Mouse (Mus musculus): ENCODE measurements around the gene Mxi1. TPM values are rescaled to one million over a fixed set of nuclear protein-coding genes. Genes with fewer than 3 reads are reported as not detected.

The Mxi1 gene
- 62.0 and 68.4 TPM in 2 replicates for polyA plus RNA-seq (2015; fragmentation: Nextera tagmentation; extraction: Ambion mirVana)

DNA sequence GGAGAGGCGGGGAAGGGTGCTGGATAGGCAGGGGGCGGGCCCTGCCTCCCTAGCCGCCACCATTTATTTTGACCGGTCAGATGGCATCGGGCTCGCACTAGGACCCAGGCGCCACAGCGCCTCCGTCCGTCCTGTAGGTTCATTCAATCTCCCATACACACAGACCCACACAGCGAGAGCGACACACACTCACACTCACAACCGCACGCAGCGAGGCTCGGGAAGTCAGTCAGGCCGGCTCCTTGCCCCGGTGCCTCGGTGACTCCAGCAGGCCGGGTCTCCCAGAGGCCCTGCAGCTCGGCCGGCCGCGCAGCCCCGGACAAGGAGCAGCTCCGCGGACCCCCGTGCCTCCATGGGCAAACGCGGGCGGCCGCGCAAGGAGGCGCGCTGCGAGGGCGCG, at the start of gene Mxi1:
Mxi1 (plus strand) TSS at position 171 of the 400 bp plus-strand sequence.
- Histone ChIP-seq H3K4me3 (peak within 1 kb of the TSS; percentile 93), H3K4me1 (peaks cover 21% of the 10 kb centered on the region), H3K36me3 (no peaks in the 10 kb centered on the region), H3K9ac (replicated peaks) (peak within 1 kb of the TSS; percentile 88), H3K9me3 (no peaks in the 10 kb centered on the region), H3K4me2 (replicated peaks) (peak within 1 kb of the TSS; percentile 78), H3K27ac (replicated peaks) (peak within 1 kb of the TSS; percentile 99), H3K27me3 (no peaks in the 10 kb centered on the region)
- ATAC-seq (replicated peaks), result peak; percentile 59
- WGBS, result under 1% methylated on average over 38 of the region's 38 CpGs

DNA sequence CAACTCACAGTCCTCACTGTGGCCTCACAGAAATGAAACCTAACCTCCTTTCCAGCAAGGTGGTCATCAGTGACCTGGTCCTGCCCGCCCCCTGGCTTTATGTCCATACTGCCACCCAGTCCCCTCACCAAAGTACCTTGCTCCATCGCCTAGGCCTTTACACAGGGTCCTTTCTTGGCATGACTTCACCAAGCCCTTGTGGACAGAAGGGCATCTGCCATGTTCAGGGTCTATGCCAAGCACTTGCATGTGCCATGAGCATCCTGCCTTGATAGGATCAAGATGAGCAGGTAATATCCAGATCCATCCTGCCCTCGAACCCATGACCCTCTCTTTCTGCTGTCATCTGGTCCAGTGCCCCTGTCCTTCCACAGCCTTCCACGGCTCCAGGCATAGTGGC, 49.5 kb upstream of the Mxi1 start:
- Histone ChIP-seq H3K9ac (replicated peaks) (no peak overlapping the region), H3K4me3 (no peak overlapping the region), H3K27ac (replicated peaks) (no peak overlapping the region), H3K9me3 (no peaks in the 10 kb centered on the region), H3K36me3 (no peaks in the 10 kb centered on the region), H3K4me1 (0 out of 2 replicates have a peak, but pooled peaks cover 15% of the 10 kb centered on the region), H3K27me3 (no peaks in the 10 kb centered on the region), H3K4me2 (replicated peaks) (no peak overlapping the region)
- ATAC-seq (replicated peaks), result no peak
- WGBS, result 93% methylated on average over 4 of the region's 4 CpGs

DNA sequence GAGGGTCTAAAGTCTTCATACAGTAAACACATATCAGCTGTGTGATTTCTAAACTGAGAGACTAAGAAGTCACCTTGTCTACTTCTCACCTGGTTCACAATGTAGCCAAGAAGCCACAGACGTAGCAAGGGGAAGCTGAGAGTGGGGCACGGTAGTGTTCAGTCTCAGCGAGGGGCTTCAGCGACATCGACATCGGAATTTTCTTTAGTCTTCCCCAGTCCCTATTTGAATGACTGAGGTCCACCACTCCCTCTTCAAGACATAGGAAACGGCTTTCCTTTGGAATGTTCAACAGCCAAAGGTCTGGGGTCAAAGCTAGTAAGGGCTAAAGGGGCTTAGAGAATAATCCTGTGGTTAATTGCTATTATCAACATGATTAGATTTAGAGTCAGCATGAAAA, 48.3 kb upstream of the Mxi1 start:
- Histone ChIP-seq H3K9ac (replicated peaks) (no peak overlapping the region), H3K4me3 (no peak overlapping the region), H3K27ac (replicated peaks) (no peak overlapping the region), H3K4me1 (0 out of 2 replicates have a peak, but pooled peaks cover 15% of the 10 kb centered on the region), H3K9me3 (no peaks in the 10 kb centered on the region), H3K36me3 (no peaks in the 10 kb centered on the region), H3K4me2 (replicated peaks) (no peak overlapping the region), H3K27me3 (no peaks in the 10 kb centered on the region)
- no peak for ATAC-seq (replicated peaks)
- WGBS, result 83% methylated on average over 7 of the region's 7 CpGs

DNA sequence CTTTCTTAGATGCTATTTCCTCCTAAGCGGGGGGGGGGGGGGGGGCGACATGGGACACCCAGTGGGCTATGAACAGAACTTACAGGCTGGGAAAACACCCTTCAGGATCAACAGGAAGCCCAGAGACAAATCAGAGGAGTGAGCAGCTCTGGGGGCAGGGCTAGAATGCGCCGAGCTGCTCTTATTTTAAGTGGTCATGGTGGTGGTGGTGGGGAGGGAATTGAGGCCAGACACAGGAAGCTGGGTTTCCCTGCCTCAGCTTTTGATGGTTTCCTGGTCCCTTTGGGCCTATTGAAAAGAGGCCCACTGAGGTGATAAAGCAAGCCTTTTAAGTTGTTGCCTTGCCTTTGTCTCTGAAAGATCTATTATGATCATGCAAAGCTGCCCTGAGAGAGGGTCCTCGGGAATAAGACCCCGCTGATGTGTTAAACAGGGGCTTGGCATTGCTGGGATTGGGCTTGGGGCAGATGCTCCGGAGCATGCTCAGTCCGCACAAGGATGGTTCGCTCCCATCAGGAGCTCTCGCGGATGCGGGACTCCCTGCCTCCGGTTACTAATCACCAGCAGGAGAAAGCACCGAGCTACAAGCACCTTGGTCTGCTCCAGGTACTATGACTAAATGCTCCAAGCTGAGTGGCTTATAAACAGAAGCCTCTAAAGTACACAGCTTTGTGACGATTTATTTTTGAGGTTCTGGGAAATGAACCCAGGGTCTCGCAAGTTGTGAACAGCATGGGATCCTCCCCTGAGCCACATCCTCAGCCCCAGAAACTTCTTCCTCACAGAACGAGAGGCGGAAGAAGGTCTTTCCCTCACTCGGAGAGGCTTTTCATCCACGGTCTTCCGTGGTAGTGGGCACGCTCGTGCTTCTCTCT, 46.2 kb upstream of the Mxi1 start:
- no peaks in the 10 kb centered on the region for H3K9me3 ChIP-seq
- no peak overlapping the region for H3K9ac ChIP-seq (replicated peaks)
- H3K27ac ChIP-seq (replicated peaks), result no peak overlapping the region
- no peak for ATAC-seq (replicated peaks)
- 0 out of 2 replicates have a peak, but pooled peaks cover 15% of the 10 kb centered on the region for H3K4me1 ChIP-seq
- 0 out of 2 replicates have a peak overlapping the region, but pooled peaks have one; percentile 8 for H3K4me2 ChIP-seq (replicated peaks)
- WGBS, result 39% methylated on average over 23 of the region's 23 CpGs
- H3K27me3 ChIP-seq, result no peaks in the 10 kb centered on the region
- no peak overlapping the region for H3K4me3 ChIP-seq
- no peaks in the 10 kb centered on the region for H3K36me3 ChIP-seq

DNA sequence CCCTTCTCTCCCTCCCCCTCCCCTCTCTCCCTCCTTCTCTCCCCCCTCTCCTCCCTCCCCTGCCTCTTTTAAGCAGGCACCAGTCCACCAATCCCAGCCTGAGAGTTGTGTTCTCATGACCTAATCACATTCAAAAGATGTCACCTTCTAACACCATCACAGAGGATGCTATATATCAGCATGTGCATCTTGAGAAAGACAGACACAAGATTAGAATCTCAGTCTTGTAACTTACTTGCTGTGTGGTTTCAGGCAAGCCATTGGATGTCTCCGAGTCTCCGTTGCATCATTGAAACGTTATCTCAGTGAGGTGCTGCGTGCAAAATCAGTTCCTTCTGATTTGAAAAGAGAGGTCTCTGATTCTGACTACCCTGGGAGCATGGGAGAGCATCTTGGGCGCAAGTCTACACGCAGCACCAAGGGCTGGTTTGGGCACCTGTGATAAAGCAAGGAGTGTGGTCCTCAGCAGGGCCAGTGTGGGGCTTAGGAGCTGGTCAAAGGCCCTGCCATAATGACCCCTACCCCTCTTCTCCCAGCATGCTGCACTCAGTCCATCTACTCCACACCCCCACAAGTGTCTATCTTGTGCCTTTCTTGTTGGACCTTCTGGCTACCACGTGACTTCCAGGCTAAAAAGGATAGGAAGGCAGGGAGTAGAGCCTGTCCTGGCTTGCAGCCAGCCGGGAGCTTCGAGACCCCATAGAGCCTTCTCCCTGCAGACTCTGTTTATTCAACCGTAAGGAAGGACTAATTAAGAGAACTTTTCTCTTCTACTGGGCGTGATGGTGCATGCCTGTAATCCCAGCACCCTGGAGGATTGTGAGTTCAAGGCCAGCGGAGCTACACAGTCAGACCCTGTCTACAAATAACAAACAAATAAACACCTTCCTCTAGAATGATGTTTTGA, 45.2 kb upstream of the Mxi1 start:
- 46% methylated on average over 12 of the region's 12 CpGs for whole genome bisulfite sequencing
- H3K36me3 ChIP-seq, result no peaks in the 10 kb centered on the region
- ATAC-seq (replicated peaks), result no peak; the same call in 1 of the 2 replicates

DNA sequence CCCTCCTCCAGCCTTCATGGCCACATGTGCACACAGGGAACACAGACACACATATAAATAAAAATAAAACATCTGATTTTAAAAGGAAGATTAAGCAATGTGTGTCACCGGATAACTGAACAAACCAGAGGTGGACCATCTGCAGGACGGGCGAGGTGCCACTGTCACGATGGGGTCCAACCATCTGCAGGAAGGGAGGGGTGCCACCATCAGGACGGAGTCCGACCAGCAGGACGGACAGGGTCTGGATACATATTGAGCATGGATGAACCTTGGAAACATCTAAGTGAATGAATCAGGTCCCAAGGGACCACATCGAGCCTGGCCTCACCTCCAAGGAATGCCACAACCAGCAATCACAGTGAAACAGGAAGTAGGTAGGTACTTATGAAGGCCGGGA, 43.0 kb upstream of the Mxi1 start:
- Histone ChIP-seq H3K9me3 (no peaks in the 10 kb centered on the region), H3K27ac (replicated peaks) (no peak overlapping the region), H3K27me3 (no peaks in the 10 kb centered on the region), H3K4me3 (no peak overlapping the region), H3K9ac (replicated peaks) (no peak overlapping the region), H3K4me2 (replicated peaks) (no peak overlapping the region), H3K36me3 (no peaks in the 10 kb centered on the region), H3K4me1 (0 out of 2 replicates have a peak, but pooled peaks cover 9% of the 10 kb centered on the region)
- ATAC-seq (replicated peaks), result no peak
- 90% methylated on average over 9 of the region's 9 CpGs for WGBS

More for the DNA sequence above, 45.2 kb upstream of the Mxi1 start:
- H3K27me3 ChIP-seq, result no peaks in the 10 kb centered on the region
- no peak overlapping the region for H3K27ac ChIP-seq (replicated peaks)
- no peak overlapping the region for H3K9ac ChIP-seq (replicated peaks)
- 0 out of 2 replicates have a peak, but pooled peaks cover 9% of the 10 kb centered on the region for H3K4me1 ChIP-seq
- H3K9me3 ChIP-seq, result no peaks in the 10 kb centered on the region
- no peak overlapping the region for H3K4me2 ChIP-seq (replicated peaks)
- H3K4me3 ChIP-seq, result no peak overlapping the region

DNA sequence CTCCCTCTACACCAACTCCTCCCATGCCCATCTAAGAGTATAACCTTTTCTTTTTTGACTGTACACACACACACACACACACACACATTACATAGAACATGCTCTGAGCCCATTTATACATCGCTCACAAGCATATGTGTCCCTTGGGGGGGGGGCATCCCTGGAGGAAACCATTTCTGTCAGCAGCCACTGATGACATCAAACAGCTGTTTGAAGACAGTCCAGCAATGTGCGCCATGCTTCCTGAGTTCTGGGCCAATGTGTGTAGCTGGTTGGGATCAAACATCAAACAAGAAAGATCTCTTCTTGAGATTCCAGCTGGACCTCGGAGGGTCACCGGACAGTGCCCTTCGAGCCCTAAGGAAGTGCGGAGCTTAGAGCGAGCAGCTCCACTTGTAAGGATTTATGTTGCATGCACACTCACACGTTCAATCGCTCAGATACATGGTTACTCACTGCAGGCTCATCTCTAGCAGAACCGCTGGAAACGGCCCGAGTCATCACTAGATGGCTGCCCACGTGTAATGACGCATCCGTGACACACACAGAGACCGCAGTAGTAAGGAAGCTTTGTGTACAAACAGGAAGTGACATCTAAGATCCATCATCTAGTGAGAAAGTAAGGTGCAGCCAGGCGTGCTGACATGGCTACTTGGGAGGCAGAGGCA, 37.1 kb upstream of the Mxi1 start:
- no peak overlapping the region for H3K4me3 ChIP-seq
- WGBS, result 93% methylated on average over 17 of the region's 17 CpGs
- ATAC-seq (replicated peaks), result no peak
- no peaks in the 10 kb centered on the region for H3K9me3 ChIP-seq
- no peak overlapping the region for H3K4me2 ChIP-seq (replicated peaks)
- no peak overlapping the region for H3K27ac ChIP-seq (replicated peaks)
- H3K36me3 ChIP-seq, result no peaks in the 10 kb centered on the region
- H3K27me3 ChIP-seq, result no peaks in the 10 kb centered on the region
- no peak overlapping the region for H3K9ac ChIP-seq (replicated peaks)
- H3K4me1 ChIP-seq, result no peaks in the 10 kb centered on the region

DNA sequence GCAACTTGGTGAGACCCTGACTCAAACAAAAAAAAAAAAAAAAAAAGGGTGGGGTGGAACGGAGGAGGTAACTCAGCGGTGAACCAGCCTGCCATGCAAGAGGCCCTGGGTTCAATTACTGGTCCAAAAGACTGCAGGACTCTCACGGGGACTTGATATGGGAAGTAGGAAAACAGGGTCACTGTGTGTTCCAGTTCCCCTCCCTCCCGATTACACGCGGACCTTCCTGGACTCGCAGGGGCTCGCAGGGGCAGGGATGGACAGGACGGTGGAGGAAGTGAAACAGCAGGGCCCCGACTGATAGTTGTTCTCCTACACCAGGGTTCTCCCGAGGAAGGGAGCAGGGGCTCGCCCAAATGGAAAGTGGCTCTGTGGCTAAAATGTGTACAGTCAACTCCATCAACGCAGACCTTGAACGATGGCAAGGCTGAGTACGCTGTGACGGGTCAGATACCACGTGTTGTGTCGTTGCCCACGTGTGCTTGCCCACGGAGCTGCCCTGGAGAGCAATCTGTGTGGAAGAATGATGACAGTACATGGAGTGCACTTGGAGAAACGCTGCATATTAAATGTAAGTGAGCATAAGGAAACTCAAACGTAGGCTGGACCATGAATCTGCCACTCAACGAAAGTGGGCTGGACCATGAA, 36.4 kb upstream of the Mxi1 start:
- Histone ChIP-seq H3K36me3 (no peaks in the 10 kb centered on the region), H3K4me1 (no peaks in the 10 kb centered on the region), H3K4me2 (replicated peaks) (no peak overlapping the region), H3K4me3 (no peak overlapping the region), H3K27me3 (no peaks in the 10 kb centered on the region), H3K27ac (replicated peaks) (no peak overlapping the region), H3K9me3 (no peaks in the 10 kb centered on the region), H3K9ac (replicated peaks) (no peak overlapping the region)
- 88% methylated on average over 23 of the region's 23 CpGs for WGBS
- ATAC-seq (replicated peaks), result no peak

DNA sequence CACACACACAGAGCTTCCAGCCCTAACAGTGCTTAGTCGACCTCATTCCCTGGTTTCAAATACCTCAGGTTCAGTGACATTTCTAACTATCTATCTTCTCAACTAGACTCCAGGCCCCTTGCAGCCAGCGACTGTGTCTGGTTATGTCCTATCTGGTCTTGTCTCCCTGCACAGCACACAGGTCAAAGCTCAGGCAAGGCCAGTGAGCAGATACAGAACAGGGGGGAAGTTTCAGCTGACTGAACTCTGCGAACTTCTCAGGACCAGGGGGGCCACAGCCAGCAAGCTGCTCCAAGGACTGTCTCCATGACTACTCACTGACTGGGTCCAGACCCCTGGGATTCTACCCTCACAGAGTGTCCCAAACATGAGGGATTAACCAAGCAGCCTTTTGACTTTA, 35.1 kb upstream of the Mxi1 start:
- ATAC-seq (replicated peaks), result no peak
- Histone ChIP-seq H3K4me3 (no peak overlapping the region), H3K9me3 (no peaks in the 10 kb centered on the region), H3K36me3 (no peaks in the 10 kb centered on the region), H3K27ac (replicated peaks) (no peak overlapping the region), H3K27me3 (no peaks in the 10 kb centered on the region), H3K9ac (replicated peaks) (no peak overlapping the region), H3K4me2 (replicated peaks) (no peak overlapping the region), H3K4me1 (no peaks in the 10 kb centered on the region)
- 51% methylated on average over 3 of the region's 3 CpGs for WGBS

DNA sequence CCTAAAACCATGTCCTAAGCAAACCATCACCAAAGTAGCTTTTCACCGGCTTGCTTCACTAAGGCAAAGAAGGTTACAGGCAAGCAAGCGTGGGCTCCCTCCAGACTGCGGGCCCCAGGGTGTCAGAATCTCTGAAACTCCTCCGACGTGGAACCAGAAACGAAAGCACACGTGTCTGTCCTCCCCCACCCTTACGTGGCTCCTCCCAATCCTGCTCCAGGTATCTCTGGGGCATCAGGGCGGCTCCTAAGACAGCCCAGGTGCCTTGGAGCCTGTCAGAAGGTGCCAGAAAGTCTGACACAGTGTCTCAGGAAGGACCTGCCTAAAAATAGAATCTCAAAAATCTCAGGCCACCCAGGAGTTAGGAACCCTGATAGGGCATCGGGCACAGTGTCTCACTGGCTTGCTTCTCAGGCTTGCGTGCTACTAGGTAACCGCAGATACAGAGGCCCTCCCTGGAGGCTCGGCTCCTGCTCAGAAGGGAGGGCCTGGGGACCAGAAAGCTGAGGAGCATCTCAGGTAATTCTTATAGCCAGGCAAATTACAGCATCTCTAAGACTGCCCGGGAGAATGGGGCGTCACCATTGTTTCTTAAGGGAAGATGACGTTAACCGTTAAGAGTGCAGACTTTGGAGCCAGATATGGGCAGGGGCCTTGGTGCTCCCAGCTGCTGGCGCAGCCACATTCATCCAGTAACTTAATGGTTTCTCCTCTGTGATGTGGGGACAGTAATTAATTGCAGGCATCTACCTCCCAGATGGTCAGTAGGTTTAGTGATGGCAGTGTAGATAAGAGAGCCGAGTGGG, 33.2 kb upstream of the Mxi1 start:
- ATAC-seq (replicated peaks), result no peak
- Histone ChIP-seq H3K4me2 (replicated peaks) (no peak overlapping the region), H3K9ac (replicated peaks) (no peak overlapping the region), H3K9me3 (no peaks in the 10 kb centered on the region), H3K27me3 (no peaks in the 10 kb centered on the region), H3K4me3 (no peak overlapping the region), H3K27ac (replicated peaks) (no peak overlapping the region), H3K36me3 (no peaks in the 10 kb centered on the region), H3K4me1 (peaks cover 2% of the 10 kb centered on the region; the same call in 1 of the 2 replicates)
- 80% methylated on average over 19 of the region's 19 CpGs for WGBS

Measured in forebrain, embryonic 15.5 days (tissue).